Mouse (Mus musculus) liver, embryonic 14.5 days (tissue): ENCODE measurements around the gene Hacd4.

Source experiments
- CTCF ChIP-seq: IDR thresholded peaks from 2 replicates; pipeline ENCODE4 v1.5.1; 2016; ENCODE audit warnings: antibody characterized with exemption, low read depth, control low read depth
- EP300 ChIP-seq: IDR thresholded peaks from 2 replicates; pipeline ENCODE4 v1.6.1; 2016; ENCODE audit warnings: antibody characterized with exemption, low read depth

- no peak for TF ChIP-seq EP300
- no peak for TF ChIP-seq CTCF
Observed at GRCm38 (mm10) chr4:88424563-88424962, 14.2 kb downstream of the Hacd4 start.
